Mouse (Mus musculus) layer of hippocampus, postnatal 14 days (tissue): ENCODE data around the gene Epha1. TPM values are rescaled to one million over a fixed set of nuclear protein-coding genes. Genes with fewer than 3 reads are reported as not detected.

Experiments used
- DNase-seq, 2 experiments: peaks; one replicate each; pipeline ENCODE4 v3.0.0; 2021 to 2022; ENCODE audit warnings: low spot score in 2 of 2, mixed read lengths in 1 of 2
- long read RNA-seq, 2 experiments: library from polyadenylated mRNA; stranded (forward); transcript quantifications; one replicate each; pipeline ENCODE4 v2.0.0; 2021
- total RNA-seq, 2 experiments: library from RNA; stranded (reverse); gene quantifications; 2 replicates each; pipeline ENCODE4 v1.2.3; 2021

Epha1 gene
- total RNA-seq = under 1 TPM; 0.57 to 0.71 TPM
- long read RNA-seq, experiment 1 = 0 reads
- long read RNA-seq, experiment 2 = 0 reads

DNA sequence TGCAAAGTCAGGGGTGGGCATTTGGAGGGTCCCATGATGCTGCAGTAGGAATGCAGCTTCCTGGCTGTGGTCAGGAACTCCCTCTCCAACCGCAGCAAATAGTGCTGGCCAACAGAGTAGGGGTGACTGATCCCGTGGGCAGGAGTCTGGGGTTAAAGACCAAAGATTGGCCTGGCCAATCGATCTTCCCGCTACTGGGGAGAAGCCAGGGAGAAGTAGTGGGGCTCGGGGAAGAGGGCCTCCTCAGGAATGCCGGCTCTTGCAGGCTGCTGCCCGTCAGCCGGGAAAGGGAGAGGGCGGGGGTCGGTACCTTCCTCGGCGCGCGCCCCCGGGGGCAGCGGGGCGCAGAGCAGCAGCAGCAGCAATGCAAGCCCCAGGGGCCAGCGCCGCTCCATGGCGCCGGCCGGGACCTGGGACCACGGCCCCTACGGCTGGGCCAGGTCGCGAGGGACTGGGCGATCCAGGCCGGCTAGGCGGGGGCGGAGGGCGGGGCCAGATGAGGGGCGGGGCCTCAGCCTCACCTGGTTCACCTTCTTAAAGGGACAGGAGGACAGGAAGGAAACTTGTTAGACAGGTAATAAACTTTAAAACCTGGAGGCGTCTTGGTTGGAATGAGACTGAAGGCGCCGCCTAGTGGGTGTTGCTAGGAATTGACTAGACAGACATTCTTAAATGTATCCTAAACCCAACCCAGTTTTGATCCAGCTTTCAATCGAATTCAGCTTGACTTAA is at the start of gene Epha1:
TSS of gene Epha1 (minus strand) at position 453 of the 732 bp plus-strand sequence.
- peak in 1 of 2 experiments; percentile 46 for DNase-seq

GRCm38 (mm10) chr6:42421439-42421838 is 48.4 kb upstream of the Epha1 start:
- DNase-seq = no peak

- no peak for DNase-seq
These were observed 46.4 kb upstream of the Epha1 start for GRCm38 (mm10) chr6:42419443-42419842.

GRCm38 (mm10) chr6:42405134-42405533 is 32.1 kb upstream of the Epha1 start, which contains the start of gene Tas2r135:
Gene Tas2r135, plus strand, starts transcription at chr6:42405434.
- no peak for DNase-seq

DNA sequence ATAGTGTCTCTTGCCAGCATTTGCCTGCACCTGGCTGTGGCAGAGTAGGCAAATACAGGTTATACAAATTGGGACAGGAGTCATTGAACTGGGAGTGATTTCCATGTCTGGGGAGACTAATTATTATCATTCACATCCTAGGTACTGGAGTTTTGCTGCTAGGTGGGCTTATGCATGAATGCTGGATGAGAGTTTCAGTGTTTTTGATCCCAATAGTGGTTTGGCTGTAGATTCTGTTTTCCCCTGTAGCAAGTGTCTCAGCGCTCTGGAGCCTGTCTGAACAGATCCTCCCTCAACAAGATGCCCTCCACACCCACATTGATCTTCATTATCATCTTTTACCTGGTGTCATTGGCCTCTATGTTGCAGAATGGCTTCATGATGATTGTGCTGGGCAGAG is 26.9 kb upstream of the Epha1 start, which contains the start of gene Tas2r143:
TSS of gene Tas2r143 (plus strand) at position 301 of the 400 bp plus-strand sequence.
- DNase-seq = no peak

- DNase-seq = no peak
These were observed 25.9 kb upstream of the Epha1 start for GRCm38 (mm10) chr6:42398998-42399397.

DNA sequence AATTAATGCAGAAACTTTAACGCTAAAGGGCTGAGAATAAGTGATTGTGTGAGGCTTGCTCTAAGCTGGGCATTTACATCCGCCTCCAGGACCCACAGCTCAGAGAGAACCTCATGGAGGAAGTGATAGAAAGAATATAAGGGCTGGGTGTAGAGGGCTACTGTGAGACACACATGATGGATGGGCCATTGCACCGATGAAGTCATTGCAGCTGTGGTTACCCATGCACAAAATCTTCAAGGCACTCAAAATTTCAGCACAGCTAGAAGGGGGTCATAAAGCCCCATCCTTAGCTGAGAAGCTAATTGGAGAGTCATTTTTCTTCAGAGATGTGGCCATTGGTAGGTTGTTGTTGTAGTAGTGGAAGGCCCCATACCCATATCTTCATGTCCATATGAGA is 25.2 kb upstream of the Epha1 start:
- no peak for DNase-seq

- DNase-seq = no peak
These were observed 24.1 kb upstream of the Epha1 start for GRCm38 (mm10) chr6:42397041-42397657.

- no peak for DNase-seq
These were observed 23.1 kb upstream of the Epha1 start for GRCm38 (mm10) chr6:42395960-42396809.

DNA sequence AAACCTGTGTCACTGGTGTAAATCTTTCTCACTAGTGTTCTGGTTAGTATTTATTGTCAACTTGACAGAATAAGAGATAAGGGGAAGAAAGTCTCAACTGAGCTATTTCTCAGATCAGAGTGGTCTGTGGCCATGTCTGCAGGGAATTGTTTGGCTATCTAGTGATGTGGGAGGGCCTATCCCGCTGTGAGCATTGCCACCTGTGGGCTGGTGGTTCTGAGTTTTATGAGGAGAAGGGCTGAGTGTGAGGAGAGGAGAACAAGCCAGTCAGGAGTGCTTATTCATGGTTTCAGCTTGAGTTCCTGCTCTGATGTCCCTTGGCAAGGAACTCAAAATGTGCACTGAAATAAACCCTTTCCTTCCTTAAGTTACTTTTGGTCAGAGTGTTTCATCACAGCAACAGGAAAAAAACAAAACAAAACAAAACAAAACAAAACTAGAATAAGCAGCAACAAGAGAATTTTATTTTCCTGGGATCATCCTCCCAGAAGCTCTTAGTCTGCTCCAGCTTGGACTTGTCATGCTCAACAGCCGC is 18.8 kb upstream of the Epha1 start:
- no peak for DNase-seq

GRCm38 (mm10) chr6:42385635-42386034 is 12.6 kb upstream of the Epha1 start:
- DNase-seq = no peak

GRCm38 (mm10) chr6:42383360-42383759 is 10.3 kb upstream of the Epha1 start:
- DNase-seq = no peak

GRCm38 (mm10) chr6:42381916-42382381 is 8.9 kb upstream of the Epha1 start:
- DNase-seq = no peak

GRCm38 (mm10) chr6:42381221-42381620 is 8.2 kb upstream of the Epha1 start:
- no peak for DNase-seq

DNA sequence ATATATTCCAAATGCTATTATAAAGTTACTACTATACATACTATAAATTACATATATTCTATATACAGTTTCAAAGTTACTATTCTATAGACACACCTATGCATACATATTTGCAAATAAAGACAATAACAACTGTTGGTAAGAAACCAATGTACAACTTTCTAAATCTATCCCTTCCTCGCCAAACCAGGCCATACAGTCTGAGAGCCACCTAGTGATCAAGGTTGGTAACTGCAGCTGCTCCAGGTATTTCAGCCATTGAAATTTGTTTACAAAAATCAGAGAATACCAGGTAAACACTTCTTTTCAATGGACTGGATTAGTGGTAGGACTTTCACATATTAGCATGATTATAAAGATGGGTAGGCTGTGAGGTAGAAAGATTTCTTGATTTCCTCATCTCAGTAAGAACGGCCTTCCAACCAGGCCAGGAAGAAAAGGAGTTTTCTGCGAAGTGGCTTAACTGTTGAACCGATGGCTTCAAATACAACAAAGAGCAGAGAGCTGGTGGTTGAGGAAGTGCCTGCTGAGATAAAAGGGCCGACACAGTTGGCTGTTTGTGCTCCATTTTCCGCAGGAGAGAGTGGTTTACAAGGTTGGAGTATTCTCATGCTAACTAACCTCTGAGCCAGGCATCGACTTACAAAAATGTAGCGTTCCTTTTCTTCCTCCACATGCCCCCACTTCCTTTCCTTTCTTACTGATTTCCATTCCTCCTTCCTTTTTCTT is 7.5 kb upstream of the Epha1 start:
- DNase-seq = no peak

DNA sequence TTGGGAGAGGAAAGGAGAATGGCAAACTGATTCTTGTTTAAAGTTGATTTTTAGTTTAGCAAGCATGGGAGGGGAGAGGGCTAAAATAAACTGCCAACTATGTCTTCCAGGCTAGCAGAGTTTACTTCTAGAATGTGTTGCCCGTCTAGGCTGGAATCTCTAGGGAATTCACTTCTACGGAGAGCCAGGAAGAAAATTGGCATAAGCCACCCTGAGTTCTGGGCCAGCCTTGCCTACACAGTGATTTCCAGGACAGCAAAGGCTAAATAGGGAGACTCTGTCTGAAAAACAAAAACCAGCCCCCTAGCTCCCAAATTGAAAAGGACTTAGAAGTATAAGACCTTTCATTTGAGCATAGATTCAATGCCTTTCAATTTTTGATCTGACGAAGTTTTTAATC is 6.5 kb upstream of the Epha1 start:
- DNase-seq = no peak

GRCm38 (mm10) chr6:42377280-42377679 is 4.2 kb upstream of the Epha1 start:
- no peak for DNase-seq

- DNase-seq = no peak
These were observed 3.5 kb upstream of the Epha1 start for GRCm38 (mm10) chr6:42376504-42377019.

DNA sequence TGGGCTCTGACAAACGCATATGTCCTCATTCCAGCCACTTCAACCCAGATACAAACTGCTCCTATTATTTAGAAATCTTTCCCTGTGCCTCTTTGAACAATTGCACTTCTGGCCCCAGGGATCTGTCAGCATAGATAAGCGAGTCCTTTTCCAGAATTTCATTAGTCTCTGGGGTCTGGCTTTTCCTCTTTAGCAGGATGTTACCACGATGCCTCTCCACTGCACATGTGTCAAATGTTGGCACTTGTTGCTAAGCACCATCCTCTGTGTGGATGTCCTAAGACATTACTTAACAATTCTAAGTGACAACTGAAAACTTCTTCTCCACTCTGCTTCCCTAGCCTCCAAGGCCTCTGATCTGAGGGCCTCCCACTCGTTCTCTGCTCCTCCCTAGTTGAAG is 2.9 kb upstream of the Epha1 start:
- DNase-seq = no peak

GRCm38 (mm10) chr6:42375131-42375530 is 2.1 kb upstream of the Epha1 start:
- DNase-seq = no peak
